Mouse (Mus musculus) liver, embryonic 13.5 days (tissue): ENCODE data around the gene Dgki. TPM values are rescaled to one million over a fixed set of nuclear protein-coding genes. Genes with fewer than 3 reads are reported as not detected.

Experiments
- ATAC-seq: fragments of 200-750 bp; cut with Nextera tagmentation; 2 replicates; pipeline ENCODE4 v1.8.0; 2017; ENCODE audit warnings: low read depth, mild to moderate bottlenecking, moderate number of reproducible peaks, moderate library complexity
- DNase-seq: peaks from one replicate; pipeline ENCODE4 v3.0.0; 2022
- H3K27ac ChIP-seq: fragments of 300-500 bp; sonication (generic); 2 replicates; pipeline ENCODE4 v1.5.1; 2015; ENCODE audit warnings: moderate library complexity, mild to moderate bottlenecking, inconsistent platforms
- H3K27me3 ChIP-seq: fragments of 300-500 bp; sonication (generic); 2 replicates; pipeline ENCODE4 v1.6.1; 2015; ENCODE audit warnings: mild to moderate bottlenecking, inconsistent platforms
- H3K36me3 ChIP-seq: fragments of 300-500 bp; sonication (generic); 2 replicates; pipeline ENCODE4 v1.6.1; 2015; ENCODE audit warnings: mild to moderate bottlenecking, inconsistent platforms
- H3K4me1 ChIP-seq: fragments of 300-500 bp; sonication (generic); replicated peaks from 2 replicates; pipeline ENCODE4 v1.6.1; 2015; ENCODE audit warnings: inconsistent platforms
- H3K4me2 ChIP-seq: fragments of 300-500 bp; sonication (generic); 2 replicates; pipeline ENCODE4 v1.6.1; 2015; ENCODE audit warnings: inconsistent platforms, mild to moderate bottlenecking, moderate library complexity
- H3K4me3 ChIP-seq: fragments of 300-500 bp; sonication (generic); replicated peaks from 2 replicates; pipeline ENCODE4 v1.5.1; 2015; ENCODE audit warnings: mild to moderate bottlenecking, inconsistent platforms
- H3K9ac ChIP-seq: fragments of 300-500 bp; sonication (generic); 2 replicates; pipeline ENCODE4 v1.6.1; 2015; ENCODE audit warnings: mild to moderate bottlenecking, inconsistent platforms
- H3K9me3 ChIP-seq: fragments of 300-500 bp; sonication (generic); replicated peaks from 2 replicates; pipeline ENCODE4 v1.6.1; 2016; ENCODE audit warnings: inconsistent platforms
- WGBS: fragments of 180-500 bp; shearing (Covaris S2); methylation state at CpG from one replicate; pipeline ENCODE4 v1.1.7; 2015; ENCODE audit not compliant: insufficient replicate concordance; 5-methylcytosine and 5-hydroxymethylcytosine counted together
- polyA plus RNA-seq: library from polyadenylated mRNA; unstranded; fragments of >200 nt; fragmentation: Nextera tagmentation; extraction: Ambion mirVana; gene quantifications from 2 replicates; pipeline ENCODE4 v1.2.1, GENCODE M21; 2015

Gene Dgki
- polyA plus RNA-seq, 1 experiment from 2014 or later: 0.06 TPM

DNA sequence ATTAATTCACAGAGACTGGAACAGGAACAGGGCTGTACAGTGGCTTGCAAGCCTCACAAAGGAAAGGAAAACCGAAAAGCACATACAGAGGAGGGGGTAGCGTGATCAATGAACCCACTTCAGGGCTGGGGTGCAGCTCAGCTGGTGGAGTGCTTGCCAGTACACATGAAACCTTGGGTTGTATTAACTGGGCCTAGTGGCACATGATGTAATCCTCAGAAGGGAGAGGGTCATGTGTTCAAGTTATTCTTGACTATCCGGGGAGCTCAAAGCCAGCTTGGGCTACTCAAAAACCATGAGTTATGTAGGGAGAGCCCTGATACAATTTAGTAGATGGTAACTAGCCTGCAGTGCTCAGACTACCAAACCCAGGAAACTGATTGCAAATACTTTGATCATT is 244.3 kb downstream of the Dgki start:
- DNase-seq: no peak
- H3K9me3 ChIP-seq: no peaks in the 10 kb centered on the region
- H3K4me2 ChIP-seq: no peak overlapping the region
- no peaks in the 10 kb centered on the region for H3K36me3 ChIP-seq
- 0 out of 2 replicates have a peak, but pooled peaks cover 3% of the 10 kb centered on the region for H3K4me1 ChIP-seq
- no peak overlapping the region for H3K4me3 ChIP-seq
- WGBS: 72% methylated on average over 3 of the region's 3 CpGs
- no peak overlapping the region for H3K27ac ChIP-seq
- no peak overlapping the region for H3K9ac ChIP-seq
- H3K27me3 ChIP-seq: no peaks in the 10 kb centered on the region
- no peak for ATAC-seq

DNA sequence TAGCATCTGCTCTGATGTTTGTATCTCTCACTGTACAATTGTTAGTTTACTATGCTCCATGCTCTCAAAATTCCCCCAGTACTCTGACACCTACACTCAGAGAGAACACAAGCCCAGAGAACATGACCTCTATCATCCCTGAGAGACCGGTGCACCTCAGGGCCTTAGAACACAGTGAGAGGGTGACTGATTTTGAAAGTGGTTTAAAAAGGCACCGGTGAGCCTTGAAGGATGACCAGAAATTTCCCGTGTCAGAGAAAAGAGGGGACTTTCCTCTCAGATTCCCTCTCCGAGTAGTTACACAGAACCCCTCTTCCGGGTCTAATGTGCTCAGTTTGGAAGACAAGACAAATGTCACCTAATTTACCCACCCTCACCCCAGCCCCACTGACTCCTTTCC is 244.9 kb downstream of the Dgki start:
- H3K27me3 ChIP-seq: no peaks in the 10 kb centered on the region
- 0 out of 2 replicates have a peak, but pooled peaks cover 3% of the 10 kb centered on the region for H3K4me1 ChIP-seq
- H3K4me2 ChIP-seq: no peak overlapping the region
- no peaks in the 10 kb centered on the region for H3K36me3 ChIP-seq
- 60% methylated on average over 5 of the region's 5 CpGs for WGBS
- DNase-seq (no peak), ATAC-seq (no peak)
- H3K27ac ChIP-seq: no peak overlapping the region
- H3K9ac ChIP-seq: no peak overlapping the region
- H3K9me3 ChIP-seq: no peaks in the 10 kb centered on the region
- no peak overlapping the region for H3K4me3 ChIP-seq

DNA sequence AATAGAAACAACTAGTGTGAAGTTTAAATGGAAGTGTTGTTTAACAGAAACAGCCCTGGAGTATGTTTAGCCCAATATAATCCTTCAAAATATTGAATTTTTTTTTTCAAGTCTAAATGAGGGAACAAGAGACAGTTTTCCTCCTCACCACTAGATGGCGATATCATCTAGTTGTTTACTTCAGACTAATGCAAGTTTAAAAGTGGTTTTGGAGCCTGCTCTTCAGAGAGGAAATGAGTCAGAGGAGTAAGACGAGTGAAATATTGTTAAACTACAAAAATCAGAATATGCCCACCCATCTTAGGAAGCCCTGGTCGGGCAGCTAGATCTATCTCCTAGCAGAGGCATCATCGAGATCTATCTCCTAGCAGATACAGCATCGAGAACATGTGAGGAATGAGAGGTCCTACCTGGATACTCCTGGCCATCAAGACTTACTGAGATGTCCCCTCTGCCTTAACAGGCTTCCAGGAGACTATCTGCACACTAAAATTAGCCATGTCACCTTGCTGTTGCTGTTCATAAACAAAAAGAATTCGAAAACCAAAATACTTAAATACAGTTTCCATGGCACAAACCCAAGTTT is 245.5 kb downstream of the Dgki start:
- H3K4me2 ChIP-seq: no peak overlapping the region
- no peaks in the 10 kb centered on the region for H3K36me3 ChIP-seq
- WGBS: 37% methylated on average over 6 of the region's 6 CpGs
- 0 out of 2 replicates have a peak, but pooled peaks cover 3% of the 10 kb centered on the region for H3K4me1 ChIP-seq
- DNase-seq: no peak
- no peaks in the 10 kb centered on the region for H3K9me3 ChIP-seq
- no peak overlapping the region for H3K27ac ChIP-seq
- no peak overlapping the region for H3K9ac ChIP-seq
- ATAC-seq: no peak
- no peak overlapping the region for H3K4me3 ChIP-seq
- no peaks in the 10 kb centered on the region for H3K27me3 ChIP-seq

DNA sequence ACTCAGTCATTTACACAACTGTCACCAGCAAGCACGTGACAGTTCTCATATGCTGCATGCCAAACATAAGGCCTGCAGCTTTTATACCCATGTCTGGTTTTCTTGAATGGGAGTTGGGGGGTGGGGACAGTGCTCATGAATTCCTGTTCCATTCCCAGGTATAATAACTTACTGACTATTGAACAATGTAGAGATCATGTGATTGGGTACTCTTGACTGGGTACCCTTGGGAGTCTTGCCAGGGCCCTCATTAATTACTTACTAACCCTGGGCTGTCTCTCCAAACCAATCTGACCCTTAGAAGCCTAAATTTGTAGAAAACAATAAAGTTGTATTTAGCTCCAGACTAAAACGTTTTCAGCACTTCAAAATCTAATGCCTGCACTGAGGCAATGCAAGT is 246.6 kb downstream of the Dgki start:
- Histone ChIP-seq H3K4me3 (no peak overlapping the region), H3K4me2 (no peak overlapping the region), H3K27ac (no peak overlapping the region), H3K9me3 (no peaks in the 10 kb centered on the region), H3K36me3 (no peaks in the 10 kb centered on the region), H3K27me3 (no peaks in the 10 kb centered on the region), H3K9ac (no peak overlapping the region), H3K4me1 (0 out of 2 replicates have a peak, but pooled peaks cover 3% of the 10 kb centered on the region)
- 38% methylated on average over 2 of the region's 2 CpGs for WGBS
- DNase-seq: no peak
- ATAC-seq: no peak

DNA sequence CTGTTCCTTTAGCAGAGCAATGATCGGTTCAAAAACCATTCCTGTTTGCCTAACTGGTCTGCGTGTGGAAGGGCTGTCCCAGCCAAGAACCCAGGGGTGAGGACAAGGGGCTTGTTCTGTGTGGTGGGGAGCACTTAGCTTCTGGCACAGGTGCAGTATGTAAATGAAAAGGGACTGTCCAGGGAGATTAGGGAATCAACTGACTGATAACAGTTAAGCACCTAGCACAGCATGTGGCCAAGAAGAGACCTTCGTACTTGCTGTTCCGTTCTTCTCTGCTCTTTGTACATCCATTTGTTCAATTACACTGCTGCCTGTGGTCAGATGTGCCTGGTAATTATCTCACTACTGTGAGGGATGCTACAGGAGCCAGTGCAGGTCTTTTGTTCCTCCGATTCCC is 248.3 kb downstream of the Dgki start:
- DNase-seq: no peak
- H3K9ac ChIP-seq: no peak overlapping the region
- H3K4me1 ChIP-seq: 0 out of 2 replicates have a peak, but pooled peaks cover 3% of the 10 kb centered on the region
- H3K27me3 ChIP-seq: no peaks in the 10 kb centered on the region
- no peak for ATAC-seq
- no peaks in the 10 kb centered on the region for H3K9me3 ChIP-seq
- H3K4me3 ChIP-seq: no peak overlapping the region
- 28% methylated on average over 5 of the region's 5 CpGs for WGBS
- H3K4me2 ChIP-seq: no peak overlapping the region
- no peak overlapping the region for H3K27ac ChIP-seq
- no peaks in the 10 kb centered on the region for H3K36me3 ChIP-seq

DNA sequence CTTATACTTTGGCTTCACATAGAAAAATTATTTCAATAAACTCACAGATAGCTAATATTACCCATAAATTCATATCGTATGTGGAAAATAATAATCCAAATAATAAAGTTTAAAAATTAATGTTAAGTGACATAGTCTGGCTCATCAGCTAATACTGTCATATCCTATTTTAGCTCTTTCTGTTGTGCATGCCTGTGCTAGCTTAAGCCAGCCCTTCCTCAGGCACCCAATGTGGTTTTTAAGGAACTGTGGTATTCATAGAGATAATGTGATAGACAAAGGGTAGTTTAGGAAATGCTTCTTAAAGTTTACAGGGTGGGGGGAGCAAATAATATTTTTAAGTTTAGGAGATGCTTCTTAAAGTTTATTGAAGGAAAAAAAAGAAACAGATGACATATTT is 248.8 kb downstream of the Dgki start:
- WGBS: 77% methylated on average over 1 of the region's 1 CpGs
- H3K4me1 ChIP-seq: 0 out of 2 replicates have a peak, but pooled peaks cover 3% of the 10 kb centered on the region
- no peaks in the 10 kb centered on the region for H3K9me3 ChIP-seq
- no peaks in the 10 kb centered on the region for H3K27me3 ChIP-seq
- H3K27ac ChIP-seq: no peak overlapping the region
- no peak overlapping the region for H3K9ac ChIP-seq
- no peak for DNase-seq
- no peak overlapping the region for H3K4me2 ChIP-seq
- no peak for ATAC-seq
- H3K4me3 ChIP-seq: no peak overlapping the region
- H3K36me3 ChIP-seq: no peaks in the 10 kb centered on the region

DNA sequence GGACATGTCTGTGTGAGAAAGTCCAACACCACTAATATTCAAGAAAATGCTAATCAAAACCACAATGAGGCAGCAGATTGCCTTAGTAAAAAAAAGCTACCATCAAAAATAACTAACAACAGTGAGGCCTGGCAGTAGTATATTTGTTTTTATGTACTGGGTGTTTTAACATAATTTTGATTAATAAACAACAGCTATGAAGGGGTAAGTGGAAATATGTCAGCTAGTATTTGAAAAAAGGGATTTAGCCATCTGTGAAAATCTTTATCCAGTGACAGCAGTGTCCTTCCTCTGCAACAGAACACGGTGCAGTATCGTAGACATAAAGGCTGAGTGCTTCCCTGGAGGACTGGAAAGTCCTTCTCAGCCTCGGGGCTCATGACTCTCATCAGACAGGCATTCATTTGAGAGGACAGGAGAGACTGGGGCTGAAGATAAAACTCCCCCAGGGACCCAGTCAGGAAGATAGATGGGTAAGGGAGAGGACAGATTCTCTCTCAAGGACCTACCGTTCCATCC is 252.3 kb downstream of the Dgki start:
- DNase-seq (no peak), ATAC-seq (no peak)
- H3K36me3 ChIP-seq: no peaks in the 10 kb centered on the region
- H3K9ac ChIP-seq: no peak overlapping the region
- H3K4me1 ChIP-seq: no peaks in the 10 kb centered on the region
- no peak overlapping the region for H3K4me3 ChIP-seq
- WGBS: 64% methylated on average over 4 of the region's 4 CpGs
- no peaks in the 10 kb centered on the region for H3K9me3 ChIP-seq
- H3K4me2 ChIP-seq: no peak overlapping the region
- H3K27me3 ChIP-seq: no peaks in the 10 kb centered on the region
- H3K27ac ChIP-seq: no peak overlapping the region

DNA sequence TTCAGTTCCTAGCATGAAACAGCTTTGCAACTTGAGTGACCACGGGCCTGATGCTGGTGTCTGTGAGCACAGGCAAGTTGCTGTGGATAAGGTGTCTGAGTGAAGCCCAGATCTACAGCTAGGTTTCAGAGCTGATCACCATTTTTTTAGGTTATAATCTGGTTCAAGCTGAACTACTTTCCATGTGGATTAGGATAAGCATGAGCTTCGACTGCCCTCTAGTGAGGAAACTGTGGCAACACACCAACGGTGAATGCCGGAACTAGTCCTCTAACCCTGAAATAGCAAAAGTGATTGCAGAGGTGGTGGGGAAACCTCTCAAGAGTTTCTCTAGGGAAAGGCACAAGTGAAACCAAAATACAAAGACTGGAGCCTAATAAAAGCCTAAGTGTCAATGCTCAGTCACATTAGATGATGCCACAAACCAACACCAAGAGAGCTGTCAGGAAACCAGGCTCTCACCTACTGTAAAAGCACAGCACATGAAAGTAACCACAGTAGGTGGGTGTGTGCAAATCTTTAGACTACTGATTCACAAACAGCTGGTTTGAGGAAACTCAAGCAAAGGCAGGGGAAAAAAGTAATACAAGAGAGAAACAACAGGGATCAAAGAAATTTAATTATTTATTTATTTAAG is 253.7 kb downstream of the Dgki start:
- H3K9me3 ChIP-seq: no peaks in the 10 kb centered on the region
- H3K36me3 ChIP-seq: no peaks in the 10 kb centered on the region
- WGBS: 24% methylated on average over 4 of the region's 4 CpGs
- no peak overlapping the region for H3K4me2 ChIP-seq
- DNase-seq (no peak), ATAC-seq (no peak)
- no peak overlapping the region for H3K27ac ChIP-seq
- H3K9ac ChIP-seq: no peak overlapping the region
- H3K27me3 ChIP-seq: no peaks in the 10 kb centered on the region
- H3K4me1 ChIP-seq: no peaks in the 10 kb centered on the region
- H3K4me3 ChIP-seq: no peak overlapping the region

DNA sequence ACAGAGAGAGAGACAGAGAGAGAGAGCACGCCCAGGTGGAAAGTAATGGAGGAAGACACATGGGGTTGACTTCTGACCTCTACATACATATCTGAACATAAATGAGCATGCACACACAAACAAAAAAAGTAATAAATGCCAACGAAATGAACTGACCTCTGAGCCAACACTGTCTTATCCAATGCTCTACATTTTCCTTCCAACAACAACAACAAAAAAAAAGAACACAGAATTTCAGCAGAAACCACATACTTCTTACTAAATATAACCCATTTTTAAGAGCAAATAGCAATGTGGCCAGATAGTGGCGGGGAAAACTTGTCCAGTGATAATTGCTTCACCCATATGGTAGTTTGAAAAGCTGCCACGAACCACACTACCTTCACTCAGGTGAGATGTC is 255.2 kb downstream of the Dgki start:
- Histone ChIP-seq H3K4me1 (no peaks in the 10 kb centered on the region), H3K36me3 (no peaks in the 10 kb centered on the region), H3K9me3 (no peaks in the 10 kb centered on the region), H3K9ac (no peak overlapping the region), H3K4me3 (no peak overlapping the region), H3K27ac (no peak overlapping the region), H3K4me2 (no peak overlapping the region), H3K27me3 (no peaks in the 10 kb centered on the region)
- DNase-seq (no peak), ATAC-seq (no peak)
- WGBS: 52% methylated on average over 4 of the region's 4 CpGs

DNA sequence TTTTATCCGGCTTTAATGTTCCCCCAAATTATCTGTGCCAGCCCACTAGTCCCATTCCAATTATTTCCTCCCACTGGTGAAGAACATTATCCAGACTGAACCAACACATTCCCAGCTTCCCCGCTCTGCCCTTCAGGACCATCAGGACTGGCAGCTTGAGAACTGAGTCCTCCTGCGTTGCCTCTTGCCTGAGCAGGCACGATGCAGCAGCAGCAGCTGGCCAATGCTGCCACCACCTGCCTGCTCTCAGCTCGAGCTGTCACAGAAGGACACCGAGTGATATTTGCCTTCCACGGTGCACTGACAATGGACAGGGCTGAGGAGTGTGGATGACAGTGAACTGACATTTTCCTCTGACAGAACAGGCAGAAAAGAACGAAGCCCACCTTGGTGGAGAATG is 261.5 kb downstream of the Dgki start:
- Histone ChIP-seq H3K36me3 (no peaks in the 10 kb centered on the region), H3K9ac (no peak overlapping the region), H3K27ac (no peak overlapping the region), H3K4me2 (no peak overlapping the region), H3K9me3 (no peaks in the 10 kb centered on the region), H3K4me1 (no peaks in the 10 kb centered on the region), H3K4me3 (no peak overlapping the region), H3K27me3 (no peaks in the 10 kb centered on the region)
- DNase-seq: no peak
- ATAC-seq: no peak
- 55% methylated on average over 8 of the region's 8 CpGs for WGBS

DNA sequence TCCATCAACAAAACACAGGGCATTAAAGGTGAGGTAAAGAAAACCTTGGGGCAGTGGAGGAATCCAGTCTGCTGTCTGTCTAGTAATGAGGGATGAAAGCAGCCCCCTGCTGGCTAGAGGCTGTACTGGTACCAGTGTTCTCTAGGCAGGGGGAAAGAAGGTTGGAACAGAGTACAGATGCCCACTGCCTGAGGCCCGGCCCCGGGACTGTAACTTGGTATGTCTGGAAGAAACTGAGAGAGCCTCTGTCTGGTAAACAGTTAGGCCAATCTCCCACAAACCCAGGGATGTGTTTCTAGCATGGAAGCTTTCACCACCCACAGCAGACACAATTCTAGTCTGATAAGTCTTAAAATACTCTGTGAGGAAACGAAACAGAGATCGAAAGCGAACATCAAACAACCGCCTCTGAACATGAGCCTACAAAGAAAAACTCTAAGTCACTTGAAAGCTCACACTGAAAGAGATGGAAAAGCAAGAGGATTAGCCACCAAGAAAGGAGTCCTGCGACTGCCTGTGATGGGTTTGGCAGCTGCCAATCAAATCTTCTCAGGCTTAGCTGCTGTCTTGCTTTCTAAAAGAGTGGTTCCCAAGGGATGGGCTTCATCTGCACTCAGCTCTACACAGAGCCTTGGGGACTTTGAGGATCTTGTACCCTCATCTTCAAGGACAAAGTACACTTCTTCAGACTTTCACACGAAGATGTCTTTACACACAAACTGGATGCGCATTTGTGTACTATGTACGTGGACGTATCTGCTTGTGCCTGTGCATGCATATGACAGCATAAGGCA is 262.7 kb downstream of the Dgki start:
- DNase-seq: no peak
- Histone ChIP-seq H3K9me3 (no peaks in the 10 kb centered on the region), H3K27me3 (no peaks in the 10 kb centered on the region), H3K4me1 (no peaks in the 10 kb centered on the region), H3K27ac (no peak overlapping the region), H3K9ac (no peak overlapping the region), H3K4me3 (no peak overlapping the region), H3K36me3 (no peaks in the 10 kb centered on the region), H3K4me2 (no peak overlapping the region)
- 65% methylated on average over 11 of the region's 11 CpGs for WGBS
- no peak for ATAC-seq
